Mouse (Mus musculus): ENCODE data around the gene Zranb3. TPM values are rescaled to one million over a fixed set of nuclear protein-coding genes. Genes with fewer than 3 reads are reported as not detected.

Zranb3 gene
- polyA plus RNA-seq, 1 experiment from 2014 or later, result 11.4 TPM

- no peak overlapping the region for H3K4me2 ChIP-seq
- no peak overlapping the region for H3K9ac ChIP-seq
- ATAC-seq (ENCODE audit: insufficient number of reproducible peaks, insufficient read depth, low FRiP score, low TSS enrichment, low read depth), result no peak
- H3K27me3 ChIP-seq, result no peaks in the 10 kb centered on the region
- no peak overlapping the region for H3K27ac ChIP-seq
- peaks cover 18% of the 10 kb centered on the region for H3K4me1 ChIP-seq
- H3K9me3 ChIP-seq, result no peaks in the 10 kb centered on the region
- no peaks in the 10 kb centered on the region for H3K36me3 ChIP-seq
- 32% methylated on average over 3 of the region's 3 CpGs for WGBS
- H3K4me3 ChIP-seq, result no peak overlapping the region
Observed at GRCm38 (mm10) chr1:127985391-127985790, 117.5 kb downstream of the Zranb3 start.

GRCm38 (mm10) chr1:127983274-127983993 is 119.4 kb downstream of the Zranb3 start:
- H3K27ac ChIP-seq, result no peak overlapping the region
- no peak for ATAC-seq (ENCODE audit: insufficient number of reproducible peaks, insufficient read depth, low FRiP score, low TSS enrichment, low read depth)
- H3K4me2 ChIP-seq, result no peak overlapping the region
- no peaks in the 10 kb centered on the region for H3K27me3 ChIP-seq
- H3K9ac ChIP-seq, result no peak overlapping the region
- no peaks in the 10 kb centered on the region for H3K36me3 ChIP-seq
- no peaks in the 10 kb centered on the region for H3K9me3 ChIP-seq
- no peak overlapping the region for H3K4me3 ChIP-seq
- H3K4me1 ChIP-seq, result peaks cover 13% of the 10 kb centered on the region
- 89% methylated on average over 5 of the region's 5 CpGs for WGBS

GRCm38 (mm10) chr1:127982268-127982667 is 120.6 kb downstream of the Zranb3 start:
- no peak overlapping the region for H3K27ac ChIP-seq
- peaks cover 13% of the 10 kb centered on the region for H3K4me1 ChIP-seq
- H3K9me3 ChIP-seq, result no peaks in the 10 kb centered on the region
- no peak overlapping the region for H3K4me3 ChIP-seq
- ATAC-seq (ENCODE audit: insufficient number of reproducible peaks, insufficient read depth, low FRiP score, low TSS enrichment, low read depth), result no peak
- no peaks in the 10 kb centered on the region for H3K36me3 ChIP-seq
- WGBS, result 77% methylated on average over 3 of the region's 3 CpGs
- H3K9ac ChIP-seq, result no peak overlapping the region
- H3K4me2 ChIP-seq, result no peak overlapping the region
- no peaks in the 10 kb centered on the region for H3K27me3 ChIP-seq

- ATAC-seq (ENCODE audit: insufficient number of reproducible peaks, insufficient read depth, low FRiP score, low TSS enrichment, low read depth), result no peak
- 30% methylated on average over 2 of the region's 2 CpGs for WGBS
Observed at GRCm38 (mm10) chr1:127980911-127981559, 121.8 kb downstream of the Zranb3 start.

GRCm38 (mm10) chr1:127978125-127978524 is 124.7 kb downstream of the Zranb3 start:
- WGBS, result 83% methylated on average over 1 of the region's 1 CpGs
- ATAC-seq (ENCODE audit: insufficient number of reproducible peaks, insufficient read depth, low FRiP score, low TSS enrichment, low read depth), result no peak

More at GRCm38 (mm10) chr1:127980911-127981559, 121.8 kb downstream of the Zranb3 start:
- Histone ChIP-seq H3K27me3 (no peaks in the 10 kb centered on the region), H3K9me3 (no peaks in the 10 kb centered on the region), H3K4me2 (no peak overlapping the region), H3K9ac (no peak overlapping the region), H3K36me3 (no peaks in the 10 kb centered on the region), H3K4me3 (no peak overlapping the region), H3K4me1 (peaks cover 13% of the 10 kb centered on the region), H3K27ac (no peak overlapping the region)

GRCm38 (mm10) chr1:127976106-127976505 is 126.7 kb downstream of the Zranb3 start:
- no peak for ATAC-seq (ENCODE audit: insufficient number of reproducible peaks, insufficient read depth, low FRiP score, low TSS enrichment, low read depth)
- peaks cover 7% of the 10 kb centered on the region; the same call in 1 of the 2 replicates for H3K36me3 ChIP-seq

More at GRCm38 (mm10) chr1:127978125-127978524, 124.7 kb downstream of the Zranb3 start:
- Histone ChIP-seq H3K4me1 (peaks cover 7% of the 10 kb centered on the region; the same call in 1 of the 2 replicates), H3K36me3 (no peaks in the 10 kb centered on the region), H3K4me2 (no peak overlapping the region), H3K9ac (no peak overlapping the region), H3K4me3 (no peak overlapping the region), H3K27me3 (no peaks in the 10 kb centered on the region), H3K9me3 (no peaks in the 10 kb centered on the region), H3K27ac (no peak overlapping the region)

GRCm38 (mm10) chr1:127975676-127976075 is 127.2 kb downstream of the Zranb3 start:
- no peak for ATAC-seq (ENCODE audit: insufficient number of reproducible peaks, insufficient read depth, low FRiP score, low TSS enrichment, low read depth)
- 86% methylated on average over 2 of the region's 2 CpGs for WGBS
- Histone ChIP-seq H3K4me1 (no peaks in the 10 kb centered on the region), H3K9me3 (no peaks in the 10 kb centered on the region), H3K27ac (no peak overlapping the region), H3K9ac (no peak overlapping the region), H3K4me2 (no peak overlapping the region), H3K4me3 (no peak overlapping the region), H3K36me3 (peaks cover 7% of the 10 kb centered on the region; the same call in 1 of the 2 replicates), H3K27me3 (no peaks in the 10 kb centered on the region)

More at GRCm38 (mm10) chr1:127976106-127976505, 126.7 kb downstream of the Zranb3 start:
- Histone ChIP-seq H3K27ac (no peak overlapping the region), H3K4me1 (peaks cover 3% of the 10 kb centered on the region; the same call in 1 of the 2 replicates), H3K9me3 (no peaks in the 10 kb centered on the region), H3K4me2 (no peak overlapping the region), H3K4me3 (no peak overlapping the region), H3K9ac (no peak overlapping the region), H3K27me3 (no peaks in the 10 kb centered on the region)
- WGBS, result 84% methylated on average over 6 of the region's 6 CpGs

- no peak overlapping the region for H3K4me2 ChIP-seq
- H3K4me3 ChIP-seq, result no peak overlapping the region
- 86% methylated on average over 4 of the region's 4 CpGs for WGBS
- no peaks in the 10 kb centered on the region for H3K9me3 ChIP-seq
- no peak for ATAC-seq (ENCODE audit: insufficient number of reproducible peaks, insufficient read depth, low FRiP score, low TSS enrichment, low read depth)
- H3K27ac ChIP-seq, result no peak overlapping the region
- H3K4me1 ChIP-seq, result no peaks in the 10 kb centered on the region
- no peaks in the 10 kb centered on the region for H3K27me3 ChIP-seq
- H3K36me3 ChIP-seq, result peaks cover 7% of the 10 kb centered on the region; the same call in 1 of the 2 replicates
- no peak overlapping the region for H3K9ac ChIP-seq
Observed at GRCm38 (mm10) chr1:127974082-127974481, 128.8 kb downstream of the Zranb3 start.

GRCm38 (mm10) chr1:127970870-127971269 is 132.0 kb downstream of the Zranb3 start:
- 78% methylated on average over 4 of the region's 4 CpGs for WGBS
- H3K36me3 ChIP-seq, result peaks cover 7% of the 10 kb centered on the region; the same call in 1 of the 2 replicates
- no peaks in the 10 kb centered on the region for H3K4me1 ChIP-seq
- H3K4me2 ChIP-seq, result no peak overlapping the region
- H3K9me3 ChIP-seq, result no peaks in the 10 kb centered on the region
- H3K4me3 ChIP-seq, result no peak overlapping the region
- H3K27me3 ChIP-seq, result no peaks in the 10 kb centered on the region
- ATAC-seq (ENCODE audit: insufficient number of reproducible peaks, insufficient read depth, low FRiP score, low TSS enrichment, low read depth), result no peak
- H3K27ac ChIP-seq, result no peak overlapping the region
- H3K9ac ChIP-seq, result no peak overlapping the region

GRCm38 (mm10) chr1:127963326-127963725 is 139.5 kb downstream of the Zranb3 start:
- no peak overlapping the region for H3K4me3 ChIP-seq
- no peak overlapping the region for H3K4me2 ChIP-seq
- H3K9me3 ChIP-seq, result no peaks in the 10 kb centered on the region
- no peak overlapping the region for H3K9ac ChIP-seq
- WGBS, result 83% methylated on average over 3 of the region's 3 CpGs
- no peaks in the 10 kb centered on the region for H3K27me3 ChIP-seq
- peaks cover 8% of the 10 kb centered on the region; the same call in 1 of the 2 replicates for H3K4me1 ChIP-seq
- H3K36me3 ChIP-seq, result peaks cover 10% of the 10 kb centered on the region; the same call in 1 of the 2 replicates
- no peak overlapping the region for H3K27ac ChIP-seq
- no peak for ATAC-seq (ENCODE audit: insufficient number of reproducible peaks, insufficient read depth, low FRiP score, low TSS enrichment, low read depth)

- Histone ChIP-seq H3K36me3 (peaks cover 13% of the 10 kb centered on the region; the same call in 1 of the 2 replicates), H3K27me3 (no peaks in the 10 kb centered on the region), H3K9ac (no peak overlapping the region), H3K27ac (no peak overlapping the region), H3K4me1 (peaks cover 8% of the 10 kb centered on the region; the same call in 1 of the 2 replicates), H3K4me2 (no peak overlapping the region), H3K9me3 (no peaks in the 10 kb centered on the region), H3K4me3 (no peak overlapping the region)
- no peak for ATAC-seq (ENCODE audit: insufficient number of reproducible peaks, insufficient read depth, low FRiP score, low TSS enrichment, low read depth)
- 79% methylated on average over 1 of the region's 1 CpGs for WGBS
Observed at GRCm38 (mm10) chr1:127961140-127961539, 141.7 kb downstream of the Zranb3 start.

All from embryonic facial prominence, embryonic 13.5 days (tissue).